Mouse (Mus musculus): ENCODE results near the gene C1qtnf12.

C1qtnf12 gene

GRCm38 (mm10) chr4:155993606-155994005 lies 31.5 kb downstream of the C1qtnf12 start:
- no peak for DNase-seq (ENCODE audit: low read depth, low spot score)

GRCm38 (mm10) chr4:156004109-156004508 lies 42.0 kb downstream of the C1qtnf12 start:
- DNase-seq (ENCODE audit: low read depth, low spot score): no peak

GRCm38 (mm10) chr4:156008369-156008768 lies 46.3 kb downstream of the C1qtnf12 start:
- no peak for DNase-seq (ENCODE audit: low read depth, low spot score)

GRCm38 (mm10) chr4:156013637-156014036 lies 51.5 kb downstream of the C1qtnf12 start, which contains the start of gene Tnfrsf4:
TSS of gene Tnfrsf4 (plus strand) at chr4:156013843.
- DNase-seq (ENCODE audit: low read depth, low spot score): no peak

GRCm38 (mm10) chr4:156014436-156014835 lies 52.3 kb downstream of the C1qtnf12 start:
- DNase-seq (ENCODE audit: low read depth, low spot score): no peak
